Mouse (Mus musculus) right cerebral cortex, postnatal 36 days (tissue): ENCODE results near the gene Os9.
A peak's percentile ranks its signal among the peaks of the same experiment; 100 is the strongest.
"Not testable (repeated sequence)": the region's sequence is repeated elsewhere in the genome, so short reads cannot be mapped to it uniquely, and the experiment has no call there.

Source experiments
- DNase-seq, 2 experiments: peaks; one replicate each; pipeline ENCODE4 v3.0.0; 2022; ENCODE audit warnings: low spot score in 2 of 2, mixed read lengths in 1 of 2

The Os9 gene

GRCm38 (mm10) chr10:127081996-127082620, 38.8 kb downstream of the Os9 start:
- no peak for DNase-seq

- DNase-seq = no peak
These were observed 39.8 kb downstream of the Os9 start for GRCm38 (mm10) chr10:127080901-127081780.

- DNase-seq = no peak
These were observed 41.1 kb downstream of the Os9 start for GRCm38 (mm10) chr10:127079665-127080391.

- no peak for DNase-seq
These were observed 42.0 kb downstream of the Os9 start for GRCm38 (mm10) chr10:127078677-127079575.

GRCm38 (mm10) chr10:127078001-127078676, 42.8 kb downstream of the Os9 start:
- DNase-seq = peak; percentile 72 to 82

GRCm38 (mm10) chr10:127077515-127077914, 43.4 kb downstream of the Os9 start:
- no peak for DNase-seq

DNA sequence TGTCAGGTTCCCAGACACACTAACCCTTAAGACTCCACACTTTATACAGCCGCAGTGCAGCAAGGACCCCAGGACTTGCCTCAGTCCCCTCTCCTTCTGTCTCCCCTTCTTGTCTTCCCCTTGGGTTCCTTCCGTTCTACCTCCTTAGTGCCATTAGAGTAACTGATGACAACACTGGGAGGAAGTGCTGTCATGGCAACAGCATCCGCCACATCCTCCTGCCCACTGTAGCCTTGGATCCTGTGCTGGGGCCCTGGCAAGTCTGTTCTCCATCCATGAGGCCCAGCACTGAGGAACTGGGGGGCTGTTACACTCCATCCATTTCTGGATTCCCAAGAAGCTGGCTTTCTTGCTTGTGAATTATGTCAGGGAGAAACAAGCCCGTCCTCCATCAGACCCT, 44.8 kb downstream of the Os9 start:
- no peak for DNase-seq

- no peak for DNase-seq
These were observed 45.3 kb downstream of the Os9 start for GRCm38 (mm10) chr10:127075651-127076050.

DNA sequence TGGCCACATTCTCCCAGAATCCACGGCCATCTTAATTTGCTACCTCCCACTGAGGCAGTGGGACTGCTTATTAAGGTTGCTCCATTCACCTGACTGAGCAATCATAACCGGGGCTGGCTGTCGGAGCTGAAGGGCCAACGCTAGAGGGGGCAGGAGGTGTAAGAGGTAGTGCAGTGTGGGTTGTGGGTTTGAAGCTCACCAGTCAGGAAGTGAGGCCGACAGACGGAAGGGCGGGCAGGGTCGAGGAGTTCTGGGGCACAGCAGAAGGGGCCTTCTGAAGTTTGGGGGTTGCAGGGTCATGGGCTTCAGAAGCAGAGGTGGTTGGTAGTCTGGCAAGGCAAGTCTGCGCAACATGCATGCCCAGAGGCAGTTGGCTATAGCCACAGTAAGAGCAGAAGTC, 45.9 kb downstream of the Os9 start, which contains the start of gene Agap2:
Agap2 (plus strand) TSS at position 205 of the 400 bp plus-strand sequence.
- no peak for DNase-seq

DNA sequence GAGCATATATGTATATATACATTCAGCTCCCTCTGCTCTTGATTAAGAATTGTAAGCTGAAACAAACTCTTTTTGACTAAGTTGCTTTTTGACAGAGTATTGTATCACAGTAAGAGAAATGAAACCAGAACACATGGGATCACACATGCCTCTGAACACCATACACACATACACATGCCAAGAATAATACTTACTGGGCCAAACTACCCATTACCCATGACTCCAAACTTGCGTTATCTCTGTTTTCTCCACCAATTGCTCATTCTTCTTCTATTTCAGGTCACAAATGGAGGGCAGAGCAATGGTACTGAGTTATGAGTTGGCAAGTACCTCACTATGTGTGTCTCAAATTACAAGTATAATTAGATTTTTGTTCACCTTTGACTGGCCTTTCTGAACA, 47.0 kb downstream of the Os9 start:
- DNase-seq = no peak

- not testable (repeated sequence) for DNase-seq
These were observed 48.0 kb downstream of the Os9 start for GRCm38 (mm10) chr10:127072969-127073368.

- DNase-seq = not testable (repeated sequence)
These were observed 48.7 kb downstream of the Os9 start for GRCm38 (mm10) chr10:127072270-127072669.

GRCm38 (mm10) chr10:127071203-127071602, 49.7 kb downstream of the Os9 start:
- DNase-seq = no peak

DNA sequence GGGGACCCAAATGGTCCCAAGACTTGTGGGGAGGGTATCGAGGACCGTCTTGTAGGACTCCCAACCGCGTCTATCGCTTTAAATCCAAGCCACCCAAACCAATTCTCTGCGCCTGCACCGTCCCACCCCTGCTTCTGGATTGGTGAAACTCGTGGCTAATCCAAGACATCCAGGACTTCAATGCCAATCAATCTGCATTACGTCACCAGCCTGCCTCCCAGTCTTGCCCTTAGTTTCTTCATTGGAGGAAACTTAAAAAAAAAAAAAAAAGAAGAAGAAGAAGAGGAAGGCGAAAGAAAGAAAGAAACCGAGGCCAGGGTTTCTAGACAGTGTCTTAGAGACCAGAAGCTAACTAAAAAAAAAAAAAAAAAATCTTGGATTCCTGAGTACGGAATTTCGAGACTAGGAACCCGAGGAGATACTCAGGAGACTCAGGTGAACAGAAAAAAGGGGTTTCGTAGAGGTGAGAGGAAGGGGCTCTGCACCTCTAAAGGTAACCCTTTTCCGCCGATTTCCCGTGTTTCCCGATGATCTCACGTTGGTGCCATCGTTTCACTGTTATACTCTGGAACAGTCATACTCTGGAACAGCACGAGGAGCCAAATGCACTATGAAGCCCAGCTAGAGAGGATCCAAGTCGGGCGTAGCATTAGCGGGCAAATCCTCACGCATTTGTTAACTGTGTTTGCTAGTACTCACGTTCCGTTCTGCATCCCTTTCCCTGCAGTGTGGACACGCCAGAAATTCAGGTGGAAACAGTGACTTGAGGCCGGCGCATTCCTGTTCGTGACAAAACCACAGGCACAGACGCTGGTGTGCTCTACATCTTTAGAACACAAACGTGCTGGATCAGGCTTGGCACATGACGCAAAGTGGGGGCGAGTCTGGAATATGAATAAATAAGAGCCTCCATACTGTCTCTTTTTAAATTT, 50.5 kb downstream of the Os9 start, which contains the start of gene Tspan31:
Tspan31 (minus strand) TSS at position 75 of the 932 bp plus-strand sequence.
- DNase-seq = peak; percentile 93 to 97

- DNase-seq = no peak
These were observed 51.4 kb downstream of the Os9 start for GRCm38 (mm10) chr10:127069281-127070189.

- DNase-seq = no peak
These were observed 52.4 kb downstream of the Os9 start for GRCm38 (mm10) chr10:127068360-127069038.

GRCm38 (mm10) chr10:127066519-127067018, 54.4 kb downstream of the Os9 start:
- no peak for DNase-seq

- no peak for DNase-seq
These were observed 55.0 kb downstream of the Os9 start for GRCm38 (mm10) chr10:127065981-127066380.
